Mouse (Mus musculus) forebrain, embryonic 16.5 days (tissue): ENCODE measurements around the gene Sdhaf1. TPM values are rescaled to one million over a fixed set of nuclear protein-coding genes. Genes with fewer than 3 reads are reported as not detected.
A peak's percentile ranks its signal among the peaks of the same experiment; 100 is the strongest.

Experiments
- ATAC-seq: fragments of 200-750 bp; cut with Nextera tagmentation; 2 replicates; pipeline ENCODE4 v1.8.0; 2017; ENCODE audit warnings: mild to moderate bottlenecking, moderate library complexity
- H3K27ac ChIP-seq: fragments of 300-500 bp; sonication (generic); 2 replicates; pipeline ENCODE4 v1.5.1; 2014; ENCODE audit warnings: low read length, control low read depth
- H3K27me3 ChIP-seq: fragments of 300-500 bp; sonication (generic); replicated peaks from 2 replicates; pipeline ENCODE4 v1.6.1; 2014; ENCODE audit warnings: low read length; ENCODE audit not compliant: control insufficient read depth, insufficient read depth
- H3K36me3 ChIP-seq: fragments of 300-500 bp; sonication (generic); 2 replicates; pipeline ENCODE4 v1.6.1; 2014; ENCODE audit not compliant: control insufficient read depth, insufficient read depth
- H3K4me1 ChIP-seq: fragments of 300-500 bp; sonication (generic); replicated peaks from 2 replicates; pipeline ENCODE4 v1.6.1; 2014; ENCODE audit warnings: low read length; ENCODE audit not compliant: control insufficient read depth, insufficient read depth
- H3K4me2 ChIP-seq: fragments of 300-500 bp; sonication (generic); 2 replicates; pipeline ENCODE4 v1.6.1; 2014; ENCODE audit warnings: mild to moderate bottlenecking, low read length, control low read depth
- H3K4me3 ChIP-seq: fragments of 300-500 bp; sonication (generic); replicated peaks from 2 replicates; pipeline ENCODE4 v1.5.1; 2014; ENCODE audit warnings: mild to moderate bottlenecking, low read length, control low read depth
- H3K9ac ChIP-seq: fragments of 300-500 bp; sonication (generic); replicated peaks from 2 replicates; pipeline ENCODE4 v1.6.1; 2014; ENCODE audit warnings: low read depth, low read length, control low read depth
- H3K9me3 ChIP-seq: fragments of 300-500 bp; sonication (generic); 2 replicates; pipeline ENCODE4 v1.6.1; 2016; ENCODE audit warnings: low read length; ENCODE audit not compliant: control insufficient read depth
- WGBS: fragments of 180-500 bp; shearing (Covaris S2); extraction: QIAGEN DNeasy Blood & Tissue Kit; methylation state at CpG from one replicate; pipeline ENCODE4 v1.1.7; 2014; 5-methylcytosine and 5-hydroxymethylcytosine counted together
- polyA plus RNA-seq: library from polyadenylated mRNA; unstranded; fragments of >200 nt; fragmentation: Nextera tagmentation; extraction: Ambion mirVana; gene quantifications from 2 replicates; pipeline ENCODE4 v1.2.1, GENCODE M21; 2015

Sdhaf1 gene
- polyA plus RNA-seq, 1 experiment from 2014 or later, result 18.0 TPM

- Histone ChIP-seq H3K9me3 (no peaks in the 10 kb centered on the region), H3K9ac (no peak overlapping the region), H3K27ac (no peak overlapping the region), H3K36me3 (no peaks in the 10 kb centered on the region), H3K4me2 (no peak overlapping the region), H3K27me3 (no peaks in the 10 kb centered on the region), H3K4me1 (peaks cover 25% of the 10 kb centered on the region), H3K4me3 (no peak overlapping the region)
- no peak for ATAC-seq
- 65% methylated on average over 7 of the region's 7 CpGs for WGBS
Observed at GRCm38 (mm10) chr7:30289071-30289713, 34.5 kb downstream of the Sdhaf1 start.

GRCm38 (mm10) chr7:30288046-30288445, 35.6 kb downstream of the Sdhaf1 start:
- Histone ChIP-seq H3K4me3 (no peak overlapping the region), H3K4me1 (peaks cover 15% of the 10 kb centered on the region), H3K36me3 (no peaks in the 10 kb centered on the region), H3K27me3 (no peaks in the 10 kb centered on the region), H3K4me2 (no peak overlapping the region), H3K27ac (no peak overlapping the region), H3K9ac (no peak overlapping the region), H3K9me3 (no peaks in the 10 kb centered on the region)
- no peak for ATAC-seq
- 69% methylated on average over 6 of the region's 6 CpGs for WGBS

GRCm38 (mm10) chr7:30286701-30287410, 36.8 kb downstream of the Sdhaf1 start:
- WGBS, result 35% methylated on average over 8 of the region's 8 CpGs
- H3K4me2 ChIP-seq, result no peak overlapping the region
- H3K36me3 ChIP-seq, result no peaks in the 10 kb centered on the region
- H3K4me1 ChIP-seq, result peaks cover 5% of the 10 kb centered on the region
- ATAC-seq, result no peak
- H3K27ac ChIP-seq, result no peak overlapping the region
- no peak overlapping the region for H3K9ac ChIP-seq
- H3K9me3 ChIP-seq, result no peaks in the 10 kb centered on the region
- no peak overlapping the region for H3K4me3 ChIP-seq
- H3K27me3 ChIP-seq, result no peaks in the 10 kb centered on the region

GRCm38 (mm10) chr7:30282740-30283139, 41.0 kb downstream of the Sdhaf1 start:
- Histone ChIP-seq H3K4me2 (no peak overlapping the region), H3K4me3 (no peak overlapping the region), H3K9ac (no peak overlapping the region), H3K27ac (no peak overlapping the region), H3K27me3 (no peaks in the 10 kb centered on the region), H3K36me3 (no peaks in the 10 kb centered on the region), H3K4me1 (peaks cover 10% of the 10 kb centered on the region), H3K9me3 (no peaks in the 10 kb centered on the region)
- 74% methylated on average over 7 of the region's 7 CpGs for WGBS
- ATAC-seq, result no peak

GRCm38 (mm10) chr7:30281522-30281921, 42.2 kb downstream of the Sdhaf1 start:
- Histone ChIP-seq H3K4me1 (peaks cover 10% of the 10 kb centered on the region), H3K9me3 (no peaks in the 10 kb centered on the region), H3K27ac (no peak overlapping the region), H3K36me3 (no peaks in the 10 kb centered on the region), H3K27me3 (no peaks in the 10 kb centered on the region), H3K4me2 (no peak overlapping the region), H3K9ac (no peak overlapping the region), H3K4me3 (no peak overlapping the region)
- WGBS, result 80% methylated on average over 4 of the region's 4 CpGs
- no peak for ATAC-seq

GRCm38 (mm10) chr7:30280670-30281138, 43.0 kb downstream of the Sdhaf1 start:
- H3K4me1 ChIP-seq, result peaks cover 10% of the 10 kb centered on the region
- H3K27ac ChIP-seq, result peak overlapping the region; percentile 100
- peak overlapping the region; percentile 98 for H3K4me2 ChIP-seq
- H3K27me3 ChIP-seq, result no peaks in the 10 kb centered on the region
- peak; percentile 79 for ATAC-seq
- WGBS, result under 1% methylated on average over 20 of the region's 20 CpGs
- peak overlapping the region; percentile 81 for H3K4me3 ChIP-seq
- H3K9me3 ChIP-seq, result no peaks in the 10 kb centered on the region
- no peaks in the 10 kb centered on the region for H3K36me3 ChIP-seq
- H3K9ac ChIP-seq, result peak overlapping the region; percentile 68

- Histone ChIP-seq H3K9ac (peak within 1 kb of the TSS; percentile 68), H3K4me3 (peak within 1 kb of the TSS; percentile 81), H3K9me3 (no peaks in the 10 kb centered on the region), H3K27ac (peak within 1 kb of the TSS; percentile 100), H3K4me2 (peak within 1 kb of the TSS; percentile 98), H3K4me1 (peaks cover 10% of the 10 kb centered on the region), H3K36me3 (no peaks in the 10 kb centered on the region), H3K27me3 (no peaks in the 10 kb centered on the region)
- peak; percentile 97 for ATAC-seq
- WGBS, result under 1% methylated on average over 49 of the region's 49 CpGs
Observed at GRCm38 (mm10) chr7:30279951-30280669, 43.6 kb downstream of the Sdhaf1 start, which contains the start of the genes Thap8 and Wdr62. Gene Thap8, plus strand, starts transcription at chr7:30280094. Gene Wdr62, minus strand, starts transcription at chr7:30280419.

- no peaks in the 10 kb centered on the region for H3K36me3 ChIP-seq
Observed at GRCm38 (mm10) chr7:30279536-30279935, 44.2 kb downstream of the Sdhaf1 start.

GRCm38 (mm10) chr7:30278911-30279310, 44.8 kb downstream of the Sdhaf1 start:
- Histone ChIP-seq H3K4me1 (peaks cover 10% of the 10 kb centered on the region), H3K36me3 (no peaks in the 10 kb centered on the region), H3K4me2 (no peak overlapping the region; the same call in 1 of the 2 replicates), H3K9me3 (no peaks in the 10 kb centered on the region), H3K9ac (no peak overlapping the region), H3K4me3 (peak overlapping the region; percentile 4; the same call in 1 of the 2 replicates), H3K27me3 (no peaks in the 10 kb centered on the region), H3K27ac (no peak overlapping the region)
- no peak for ATAC-seq
- WGBS, result 65% methylated on average over 2 of the region's 2 CpGs

More at GRCm38 (mm10) chr7:30279536-30279935, 44.2 kb downstream of the Sdhaf1 start:
- Histone ChIP-seq H3K9me3 (no peaks in the 10 kb centered on the region), H3K4me2 (peak overlapping the region; percentile 98), H3K27ac (no peak overlapping the region), H3K9ac (no peak overlapping the region; the same call in 1 of the 2 replicates), H3K4me3 (peak overlapping the region; percentile 81), H3K27me3 (no peaks in the 10 kb centered on the region), H3K4me1 (peaks cover 10% of the 10 kb centered on the region)
- WGBS, result 0% methylated on average over 6 of the region's 6 CpGs
- no peak for ATAC-seq
